Mouse (Mus musculus) megakaryocyte progenitor cell, adult 5-6 weeks (primary cell): ENCODE data around the gene Gm20517. TPM values are rescaled to one million over a fixed set of nuclear protein-coding genes. Genes with fewer than 3 reads are reported as not detected.

Source experiments
- ATAC-seq: replicated peaks from 2 replicates; pipeline ENCODE4 v1.8.0; 2016; ENCODE audit warnings: mild to moderate bottlenecking, moderate TSS enrichment, inconsistent platforms; ENCODE audit not compliant: poor library complexity
- total RNA-seq, 2 experiments: library from RNA; stranded (forward) in 1 of 2; stranded (reverse) in 1 of 2; fragments of 157-497, 149-512 nt in 1 of 2; fragments of 200-1000 nt in 1 of 2; gene quantifications; 2 replicates each; pipeline versions ENCODE4 v1.2.3 to v1.2.4; 2015 to 2017

The Gm20517 gene
- total RNA-seq (2015) (0.56 and 2.2 TPM in 2 replicates), total RNA-seq (2017) (3.4 and 3.6 TPM in 2 replicates)

- ATAC-seq, result peak; percentile 91
These were observed at the start of gene Gm20517, which contains the start of the genes Bysl and Med20 for GRCm38 (mm10) chr17:47610849-47611660. Gene Gm20517 (plus strand): TSS chr17:47611589. Gene Bysl (minus strand): TSS chr17:47611492. Gene Med20 (plus strand): TSS chr17:47611582.

- ATAC-seq, result no peak
These were observed 48.5 kb upstream of the Gm20517 start for GRCm38 (mm10) chr17:47562875-47563274.

DNA sequence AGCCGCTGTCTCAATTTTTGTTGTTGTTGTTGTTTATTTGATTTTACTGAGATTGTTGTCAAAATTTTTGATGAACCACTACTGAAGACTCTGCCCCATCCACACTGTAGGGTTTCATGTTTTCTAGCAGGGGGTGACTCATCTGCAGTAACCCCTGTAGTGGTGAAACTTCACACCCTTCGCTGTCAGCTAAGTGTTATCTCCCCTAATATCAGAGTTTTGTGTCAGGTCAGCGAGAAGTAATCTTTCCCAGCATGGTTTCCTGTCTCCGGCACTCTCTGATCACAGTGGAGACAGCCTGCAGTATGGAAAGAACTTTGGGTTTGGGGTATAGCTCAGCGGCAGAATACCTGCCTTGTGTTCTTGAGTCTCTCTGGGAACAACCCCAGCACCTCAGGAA is 46.8 kb upstream of the Gm20517 start:
- ATAC-seq, result 0 out of 2 replicates have a peak, but pooled peaks have one; percentile 15

DNA sequence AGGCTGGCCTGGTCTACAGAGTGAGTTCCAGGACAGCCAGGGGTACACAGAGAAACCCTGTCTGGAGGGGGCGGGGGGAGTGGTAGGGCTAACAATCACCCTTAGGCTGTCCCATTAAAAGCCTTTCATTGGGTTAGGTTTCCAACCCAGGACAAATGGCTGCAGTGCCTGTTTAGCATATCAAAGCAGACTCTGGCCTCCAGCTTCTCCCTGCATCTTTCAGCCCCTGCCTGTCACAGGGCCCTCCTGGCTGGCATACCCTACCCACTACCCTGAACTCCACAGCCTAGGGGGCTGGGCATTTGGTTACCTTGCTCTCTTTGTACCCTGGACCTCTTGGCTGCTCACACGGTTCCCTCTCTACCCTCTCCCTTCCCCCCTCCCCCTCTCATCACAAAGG is 45.3 kb upstream of the Gm20517 start:
- no peak for ATAC-seq

DNA sequence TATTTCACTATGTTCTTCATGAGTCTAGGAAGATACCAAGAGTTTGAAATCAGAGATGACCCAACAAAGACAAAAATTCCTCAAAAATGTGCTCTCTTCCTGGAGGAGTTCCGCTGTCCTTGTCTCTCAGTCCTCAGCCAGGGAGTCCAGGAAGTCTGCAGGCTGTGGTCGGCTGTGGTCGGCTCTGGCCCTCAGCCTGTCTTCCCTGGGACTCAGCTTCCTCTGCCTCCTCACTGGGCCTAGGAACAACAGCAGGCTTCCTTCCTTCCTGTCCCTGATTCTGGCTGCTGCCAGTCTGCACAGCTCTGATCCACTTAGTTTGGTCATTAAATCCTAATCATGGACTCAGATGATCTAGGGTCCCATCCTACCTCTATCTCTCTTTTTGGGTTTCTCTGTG is 44.1 kb upstream of the Gm20517 start:
- peak; percentile 61 for ATAC-seq

- peak; percentile 82 for ATAC-seq
These were observed 43.0 kb upstream of the Gm20517 start for GRCm38 (mm10) chr17:47568389-47568788.

DNA sequence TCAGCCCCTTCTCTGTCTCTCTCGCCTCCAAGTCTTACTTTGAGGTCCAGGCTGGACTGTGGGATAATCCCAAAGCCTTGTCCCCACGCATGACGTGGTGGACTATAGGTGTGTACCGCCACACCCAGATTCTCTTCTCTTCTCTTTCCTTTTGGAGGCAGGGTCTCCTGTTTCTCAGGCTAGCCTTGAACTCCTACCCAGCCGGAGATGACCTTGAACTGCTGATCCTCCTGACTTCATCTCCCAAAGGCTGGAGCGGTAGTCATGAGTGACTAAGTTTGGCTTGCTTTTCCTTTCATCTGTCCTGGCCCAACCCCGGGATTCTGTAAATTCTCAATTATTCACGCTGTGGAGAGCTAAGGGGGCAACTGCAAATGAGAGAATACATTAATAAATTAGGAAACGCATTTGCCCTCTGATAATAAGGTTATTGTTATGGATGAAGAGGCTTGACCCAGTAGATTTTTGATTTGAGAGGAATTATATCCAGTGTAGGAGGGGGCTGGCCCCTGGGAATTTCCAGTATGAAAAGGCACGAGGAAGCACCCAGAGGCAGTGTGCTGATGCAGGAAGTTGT is 42.4 kb upstream of the Gm20517 start:
- ATAC-seq, result no peak

DNA sequence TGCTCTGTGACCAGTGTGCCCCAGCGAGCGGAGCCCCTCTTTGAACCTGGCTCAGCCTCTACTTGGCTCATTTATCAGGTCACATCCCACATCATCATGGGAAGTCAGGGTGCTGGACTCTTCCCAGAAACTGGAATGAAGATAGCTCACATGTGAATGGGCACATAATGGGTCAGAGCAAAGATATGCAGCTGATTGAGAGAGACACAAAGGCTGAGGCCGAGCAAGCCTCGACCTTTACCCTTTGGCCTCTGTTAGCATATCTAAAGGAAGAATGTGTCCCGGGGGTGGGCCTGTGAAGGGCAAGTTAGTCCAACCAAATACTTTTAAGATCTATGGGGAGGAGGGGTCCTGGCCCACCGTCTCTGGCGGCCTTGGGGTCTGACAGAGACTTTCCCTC is 39.8 kb upstream of the Gm20517 start:
- ATAC-seq, result no peak

GRCm38 (mm10) chr17:47572436-47572835 is 39.0 kb upstream of the Gm20517 start:
- no peak for ATAC-seq

DNA sequence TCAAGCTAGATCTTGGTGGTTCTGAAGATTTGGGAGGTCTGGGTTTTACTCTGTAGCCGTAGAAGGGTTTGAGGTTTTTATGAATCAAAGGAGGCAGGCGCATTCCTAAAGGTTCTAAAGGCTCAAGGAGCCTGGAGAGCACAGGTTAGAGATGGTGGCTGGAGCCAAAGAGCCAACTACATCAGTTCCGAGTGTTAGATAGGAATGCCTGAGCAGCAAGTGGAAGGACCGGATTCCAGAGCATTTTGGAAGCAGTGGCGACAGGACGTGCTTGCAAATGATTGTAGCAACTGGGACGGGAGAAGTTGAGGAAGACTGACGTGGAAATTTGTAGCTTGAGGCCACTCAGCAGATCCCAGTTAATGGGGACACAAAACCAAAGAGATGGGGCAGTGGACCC is 37.4 kb upstream of the Gm20517 start:
- no peak for ATAC-seq

GRCm38 (mm10) chr17:47574830-47575229 is 36.6 kb upstream of the Gm20517 start:
- ATAC-seq, result no peak

DNA sequence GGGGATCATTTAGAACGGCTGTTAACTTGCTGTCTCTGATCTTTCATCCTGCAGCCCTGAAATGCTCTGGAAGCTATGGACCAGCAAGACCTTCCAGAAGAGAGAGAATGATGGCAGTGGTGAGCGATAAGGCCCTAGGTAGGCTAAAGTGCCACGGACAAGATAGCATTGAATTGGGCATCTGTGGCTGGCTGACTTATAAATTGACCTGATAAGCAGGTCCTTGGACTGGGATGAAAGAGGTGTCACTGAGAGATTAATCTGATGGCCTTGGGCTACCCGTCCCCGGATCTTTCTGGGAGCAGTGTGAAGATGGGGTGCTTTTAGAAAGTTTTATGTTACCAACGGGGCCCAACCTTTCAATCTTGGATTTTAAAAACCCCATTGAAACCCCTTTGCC is 32.7 kb upstream of the Gm20517 start:
- ATAC-seq, result peak; percentile 87

DNA sequence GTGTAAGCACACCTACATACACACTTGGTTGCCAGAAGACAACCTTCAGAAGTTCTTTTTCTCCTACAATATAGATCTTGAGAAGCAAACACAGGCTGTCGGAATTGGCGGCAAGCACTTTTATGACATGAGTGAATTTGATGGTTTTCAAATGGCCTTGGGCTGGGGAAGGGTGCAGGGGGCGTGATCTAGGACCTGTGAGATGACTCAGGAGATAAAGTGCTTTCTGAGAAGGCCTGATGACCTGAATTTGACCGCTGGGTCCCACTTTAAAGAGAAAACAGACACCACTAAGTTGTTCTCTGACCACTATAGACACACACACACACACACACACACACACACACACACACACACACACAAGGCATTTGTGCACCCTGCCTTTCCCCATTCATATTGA is 30.4 kb upstream of the Gm20517 start:
- ATAC-seq, result no peak

GRCm38 (mm10) chr17:47588517-47588916 is 22.9 kb upstream of the Gm20517 start:
- ATAC-seq, result no peak

DNA sequence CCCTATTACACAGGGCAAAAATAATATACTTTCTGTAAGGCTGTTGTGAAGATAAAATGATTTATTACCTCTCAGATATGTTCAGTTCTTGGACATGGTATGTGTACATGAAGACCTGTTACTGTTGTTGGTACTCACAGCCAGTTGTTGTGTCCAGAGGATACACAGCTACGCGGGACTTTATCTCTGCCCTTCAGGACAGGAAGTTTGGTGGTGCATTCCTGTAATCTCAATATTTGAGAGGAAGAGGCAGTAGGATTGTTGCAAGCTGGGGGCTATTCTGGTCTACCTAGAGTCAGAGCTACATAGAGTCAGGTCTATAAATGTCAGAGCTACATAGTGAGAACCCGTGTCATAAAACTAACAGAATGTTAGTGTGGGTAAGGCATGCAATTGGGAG is 20.3 kb upstream of the Gm20517 start:
- no peak for ATAC-seq

DNA sequence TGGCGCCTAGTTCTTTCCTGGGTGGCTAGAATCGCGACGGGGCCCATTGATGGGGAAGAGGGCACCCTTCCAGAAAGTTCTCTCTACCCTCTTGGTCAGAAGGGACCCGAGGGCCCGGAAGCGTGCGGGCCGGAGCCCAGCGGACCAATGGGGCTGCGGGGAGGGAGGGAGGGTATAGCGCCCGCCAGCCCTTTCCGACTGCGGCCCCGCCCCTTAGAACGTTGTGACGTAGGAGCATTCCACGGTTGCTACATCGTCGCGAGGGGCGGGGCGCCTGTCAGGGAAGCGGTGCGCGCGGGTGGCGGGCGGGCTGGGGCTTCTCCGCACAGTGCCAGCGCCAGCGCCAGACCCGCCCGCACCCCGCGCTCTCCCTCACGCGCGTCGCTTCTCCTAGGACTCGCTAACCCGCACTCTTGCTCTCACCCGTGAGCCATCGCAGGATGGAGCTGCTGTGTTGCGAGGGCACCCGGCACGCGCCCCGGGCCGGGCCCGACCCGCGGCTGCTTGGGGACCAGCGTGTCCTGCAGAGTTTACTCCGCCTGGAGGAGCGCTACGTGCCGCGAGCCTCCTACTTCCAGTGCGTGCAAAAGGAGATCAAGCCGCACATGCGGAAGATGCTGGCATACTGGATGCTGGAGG is 18.1 kb upstream of the Gm20517 start:
- peak; percentile 61 for ATAC-seq

- no peak for ATAC-seq
These were observed 17.6 kb upstream of the Gm20517 start for GRCm38 (mm10) chr17:47593854-47594182.

DNA sequence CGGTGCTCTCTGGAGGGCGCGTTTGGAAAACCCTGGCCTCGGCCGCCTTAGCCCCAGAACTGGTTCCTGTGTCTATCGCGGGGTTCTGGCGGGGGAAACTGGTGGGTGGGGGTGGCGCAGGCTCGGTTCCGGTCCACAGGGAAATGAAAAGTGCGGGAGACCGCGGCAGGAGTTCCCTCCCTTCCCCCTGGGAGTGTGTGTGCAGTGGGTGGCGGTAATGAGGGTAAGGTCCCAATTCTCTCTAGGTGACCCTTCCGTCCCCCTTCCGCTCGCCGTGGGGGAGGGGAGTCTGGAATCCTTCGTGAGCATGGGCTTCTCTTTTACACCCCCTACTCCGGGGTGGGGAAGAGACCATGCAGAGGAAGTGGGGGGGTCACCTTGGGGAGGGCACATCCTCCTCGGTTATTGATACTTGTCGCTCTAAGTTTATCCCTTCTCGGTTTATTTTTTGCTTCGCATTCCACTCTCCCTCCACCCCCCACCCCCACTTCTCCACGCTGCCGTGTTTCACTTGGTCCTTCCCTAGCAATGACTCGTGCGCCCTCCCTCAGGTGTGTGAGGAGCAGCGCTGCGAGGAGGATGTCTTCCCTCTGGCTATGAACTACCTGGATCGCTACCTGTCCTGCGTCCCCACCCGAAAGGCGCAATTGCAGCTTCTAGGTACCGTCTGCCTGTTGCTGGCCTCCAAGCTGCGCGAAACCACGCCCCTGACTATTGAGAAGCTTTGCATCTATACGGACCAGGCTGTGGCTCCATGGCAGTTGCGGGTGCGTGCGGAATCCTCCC is 17.0 kb upstream of the Gm20517 start:
- ATAC-seq, result no peak

DNA sequence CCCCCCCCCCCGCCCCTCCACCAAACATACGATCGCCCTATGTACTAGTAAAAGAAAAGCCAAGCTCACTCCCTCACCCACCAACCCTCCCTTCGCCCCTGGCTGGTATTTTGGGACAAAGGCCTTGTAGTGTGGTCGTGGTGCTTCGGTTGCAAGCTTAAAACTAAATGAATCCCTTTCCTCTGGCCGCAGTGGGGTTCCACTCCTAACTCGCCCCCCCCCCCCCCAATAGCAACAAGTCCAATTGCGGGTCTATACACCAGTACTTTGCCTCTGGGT is 16.5 kb upstream of the Gm20517 start:
- ATAC-seq, result no peak

- peak; percentile 53 for ATAC-seq
These were observed 15.9 kb upstream of the Gm20517 start for GRCm38 (mm10) chr17:47595248-47596161.
